Mouse (Mus musculus) right cerebral cortex, adult 2 months (tissue): ENCODE results near the gene Thap8.
"Not testable (repeated sequence)": the region's sequence is repeated elsewhere in the genome, so short reads cannot be mapped to it uniquely, and the experiment has no call there.

Experiments
- DNase-seq, 2 experiments: peaks; one replicate each; pipeline ENCODE4 v3.0.0; 2021 to 2022; ENCODE audit warnings: low spot score in 2 of 2

Thap8 gene

GRCm38 (mm10) chr7:30279951-30280669, at the start of gene Thap8, which contains the start of gene Wdr62:
Gene Thap8, plus strand, starts transcription at chr7:30280094.
Gene Wdr62, minus strand, starts transcription at chr7:30280419.
- DNase-seq: peak; percentile 89 to 92

- peak in 1 of 2 experiments; percentile 8 for DNase-seq
Observed at GRCm38 (mm10) chr7:30231328-30231668, 48.6 kb upstream of the Thap8 start.

- DNase-seq: peak; percentile 98 to 99
Observed at GRCm38 (mm10) chr7:30231669-30232454, 48.0 kb upstream of the Thap8 start, which contains the start of the genes Polr2i and Tbcb. Gene Polr2i, plus strand, starts transcription at chr7:30231948. Gene Tbcb, minus strand, starts transcription at chr7:30232272.

- peak; percentile 25 to 29 for DNase-seq
Observed at GRCm38 (mm10) chr7:30232631-30233148, 47.2 kb upstream of the Thap8 start.

GRCm38 (mm10) chr7:30233387-30233786, 46.5 kb upstream of the Thap8 start:
- DNase-seq: peak in 1 of 2 experiments; percentile 8

GRCm38 (mm10) chr7:30234276-30234858, 45.5 kb upstream of the Thap8 start:
- DNase-seq: no peak

- no peak for DNase-seq
Observed at GRCm38 (mm10) chr7:30235091-30235490, 44.8 kb upstream of the Thap8 start.

GRCm38 (mm10) chr7:30235625-30236024, 44.3 kb upstream of the Thap8 start, which contains the start of gene Ovol3:
Gene Ovol3, minus strand, starts transcription at chr7:30235725.
- no peak for DNase-seq

GRCm38 (mm10) chr7:30237374-30237773, 42.5 kb upstream of the Thap8 start:
- DNase-seq: not testable (repeated sequence)

GRCm38 (mm10) chr7:30251956-30252954, 27.6 kb upstream of the Thap8 start:
- DNase-seq: no peak

- DNase-seq: no peak
Observed at GRCm38 (mm10) chr7:30265041-30265440, 14.9 kb upstream of the Thap8 start.

GRCm38 (mm10) chr7:30265531-30265930, 14.4 kb upstream of the Thap8 start:
- DNase-seq: no peak

- DNase-seq: no peak
Observed at GRCm38 (mm10) chr7:30265935-30266334, 14.0 kb upstream of the Thap8 start.

- DNase-seq: no peak
Observed at GRCm38 (mm10) chr7:30266780-30267179, 13.1 kb upstream of the Thap8 start.

GRCm38 (mm10) chr7:30269641-30270040, 10.3 kb upstream of the Thap8 start:
- no peak for DNase-seq

- DNase-seq: no peak
Observed at GRCm38 (mm10) chr7:30274383-30274782, 5.5 kb upstream of the Thap8 start.

- DNase-seq: no peak
Observed at GRCm38 (mm10) chr7:30278911-30279310, 983 bp upstream of the Thap8 start.

- no peak for DNase-seq
Observed at GRCm38 (mm10) chr7:30279536-30279935, 358 bp upstream of the Thap8 start.

GRCm38 (mm10) chr7:30280670-30281138, 810 bp downstream of the Thap8 start:
- peak; percentile 85 for DNase-seq

GRCm38 (mm10) chr7:30281522-30281921, 1.6 kb downstream of the Thap8 start:
- DNase-seq: no peak

GRCm38 (mm10) chr7:30282740-30283139, 2.8 kb downstream of the Thap8 start:
- no peak for DNase-seq
